Mouse (Mus musculus): Measurements from ENCODE around the gene Fermt3.
A peak's percentile ranks its signal among the peaks of the same experiment; 100 is the strongest.
"Not testable (repeated sequence)": the region's sequence is repeated elsewhere in the genome, so short reads cannot be mapped to it uniquely, and the experiment has no call there.

Gene Fermt3

DNA sequence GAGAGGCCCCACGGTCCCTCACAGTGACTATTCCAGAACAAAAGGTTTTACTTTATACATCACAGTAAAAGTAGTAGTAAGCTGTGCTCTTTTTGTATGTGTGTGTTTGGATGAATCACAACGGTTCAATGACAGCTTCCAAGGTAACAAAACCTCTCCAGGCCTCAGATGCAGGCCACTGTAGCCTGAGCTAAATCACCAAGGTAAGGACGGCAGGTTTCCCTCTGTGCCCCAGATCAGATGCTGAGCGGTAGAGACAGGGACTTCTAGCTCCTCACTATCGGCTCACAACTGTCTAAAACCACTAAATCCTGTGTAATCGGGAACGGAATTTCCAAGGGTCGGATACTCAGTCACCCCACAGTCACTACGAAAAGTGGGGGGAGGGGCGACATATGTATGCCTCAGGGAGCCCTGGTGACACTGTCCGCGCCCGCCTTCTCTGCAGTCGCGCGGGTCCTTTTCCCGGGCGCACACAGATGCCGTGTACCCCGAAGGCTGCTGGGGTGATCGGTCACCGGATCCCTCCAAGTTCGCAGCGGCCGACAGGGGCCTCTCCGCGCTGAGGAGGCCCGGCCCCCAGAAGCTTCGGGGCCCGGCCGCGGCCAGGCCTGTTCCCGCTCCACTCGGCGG lies 19.9 kb upstream of the Fermt3 start:
- peak; percentile 54 for DNase-seq (ENCODE audit: low read depth)

DNA sequence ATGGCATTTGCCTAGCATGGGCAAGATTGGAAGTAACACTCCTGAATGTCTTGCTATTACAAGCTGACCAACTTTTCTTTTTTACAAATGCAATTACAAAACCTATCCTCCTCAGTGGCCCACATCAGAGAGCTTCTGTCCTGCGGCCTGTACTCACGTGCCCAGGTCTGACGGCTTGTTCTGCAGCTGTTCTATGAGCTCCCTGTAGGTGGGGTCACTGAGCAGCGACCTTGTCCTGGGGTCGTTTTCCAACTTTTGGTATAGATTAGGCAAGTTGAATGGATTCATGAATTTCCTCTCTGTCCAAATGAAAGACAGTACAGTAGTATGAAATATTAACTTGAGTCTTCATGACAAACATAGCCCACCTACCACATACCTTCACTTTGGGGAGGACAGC lies 14.7 kb upstream of the Fermt3 start:
- no peak for DNase-seq (ENCODE audit: low read depth)

DNA sequence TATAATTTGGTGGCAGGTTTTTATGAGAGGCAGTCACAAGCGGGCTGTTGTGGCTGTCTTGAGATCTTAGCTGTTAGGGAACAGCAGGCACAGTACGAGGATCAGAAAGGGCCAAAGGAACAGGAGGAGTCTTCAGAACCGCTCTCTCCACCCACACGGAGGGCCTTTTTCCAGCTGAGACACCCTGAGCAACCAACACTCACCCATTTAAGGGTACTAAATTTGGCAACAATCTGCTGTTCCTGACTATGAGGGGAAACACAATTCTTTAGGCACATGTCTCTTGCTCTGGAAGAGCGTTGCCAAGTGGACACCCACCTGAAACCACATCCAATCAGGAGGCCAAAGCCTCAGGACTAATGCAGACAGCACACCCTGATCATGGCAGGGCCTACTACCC lies 10.3 kb upstream of the Fermt3 start:
- DNase-seq (ENCODE audit: low read depth): no peak

DNA sequence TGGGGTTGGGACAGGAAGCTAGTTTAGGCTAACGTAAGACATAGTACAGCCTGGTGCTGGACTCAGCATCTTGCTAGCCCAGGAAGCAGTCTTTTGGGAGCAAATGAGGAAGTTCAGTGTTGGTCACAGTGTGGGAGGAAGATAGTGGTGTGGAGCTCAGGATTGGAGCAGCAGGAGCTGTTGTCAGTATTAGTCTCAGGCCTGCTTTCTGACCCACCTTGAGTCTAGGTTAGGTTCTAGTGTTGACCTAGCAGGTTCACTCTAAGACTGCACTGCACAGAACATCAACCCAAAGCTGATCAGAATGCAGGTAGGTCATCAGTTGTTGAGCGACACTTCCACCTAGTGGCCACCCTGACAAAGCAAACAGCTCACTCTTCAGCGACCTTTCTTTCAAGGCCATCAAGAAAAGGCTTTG lies 964 bp upstream of the Fermt3 start:
- peak; percentile 71 for DNase-seq (ENCODE audit: low read depth)

DNA sequence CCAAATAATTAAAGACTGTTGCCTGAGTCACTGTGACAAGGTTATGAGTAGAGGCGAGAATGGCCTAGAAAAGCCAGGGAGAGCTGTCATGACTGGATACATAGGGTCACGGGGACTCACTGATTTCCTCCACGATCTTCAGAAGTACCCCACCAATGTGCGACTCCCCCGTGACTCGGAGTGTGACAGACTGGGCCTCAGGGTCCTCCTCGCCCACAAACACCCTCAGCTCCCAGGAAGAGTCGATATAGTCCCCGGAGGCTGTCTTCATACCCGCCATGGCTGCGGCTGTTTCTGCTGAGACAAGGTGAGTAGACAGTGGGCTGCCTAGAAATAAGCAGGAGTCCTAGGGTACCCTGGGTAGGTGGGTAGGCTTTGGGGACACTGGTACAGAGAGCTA lies 723 bp downstream of the Fermt3 start:
- DNase-seq (ENCODE audit: low read depth): no peak

DNA sequence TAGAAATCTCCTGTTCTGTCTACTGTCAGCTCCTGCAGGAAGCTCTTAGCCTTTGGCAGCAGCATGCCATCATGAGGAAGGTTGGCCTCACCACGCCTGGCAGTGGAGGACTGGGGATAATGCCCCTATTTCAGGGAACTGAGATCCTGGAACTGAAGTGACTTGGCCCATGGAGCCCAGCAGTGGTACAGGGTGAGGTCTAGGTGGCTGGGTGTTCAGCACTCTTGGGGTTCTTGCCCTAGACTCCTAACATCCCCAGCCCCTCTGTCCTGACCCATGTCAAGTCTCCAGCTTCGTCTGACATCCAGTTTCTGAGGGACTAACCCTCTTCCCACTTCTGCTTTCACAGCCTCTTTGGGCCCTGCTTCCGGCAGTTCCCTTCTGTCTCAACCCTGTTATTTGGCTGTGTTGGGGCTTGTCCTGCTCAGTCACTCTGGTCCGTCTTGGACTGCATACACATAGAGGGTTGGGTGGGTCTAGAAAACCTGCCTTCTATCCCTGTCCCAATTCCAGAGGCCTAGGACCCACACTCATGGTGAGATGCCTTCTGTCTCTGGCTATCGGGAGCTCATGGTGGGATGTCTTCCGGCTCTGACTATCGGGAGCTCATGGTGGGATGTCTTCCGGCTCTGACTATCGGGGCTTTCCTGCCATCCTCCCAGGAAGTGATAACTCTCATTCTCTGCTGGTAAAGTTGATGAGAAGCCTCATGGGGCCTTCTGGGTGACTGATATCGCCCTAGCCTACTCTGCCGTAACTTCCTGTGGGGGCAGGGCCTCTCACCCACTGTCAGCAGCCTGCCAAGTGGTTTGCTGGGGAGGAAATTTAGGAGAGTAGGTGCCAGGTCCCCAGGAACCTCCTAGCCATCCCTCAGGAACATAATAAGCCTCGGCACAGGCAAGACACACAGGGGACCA lies 1.5 kb downstream of the Fermt3 start:
- peak; percentile 77 for DNase-seq (ENCODE audit: low read depth)

DNA sequence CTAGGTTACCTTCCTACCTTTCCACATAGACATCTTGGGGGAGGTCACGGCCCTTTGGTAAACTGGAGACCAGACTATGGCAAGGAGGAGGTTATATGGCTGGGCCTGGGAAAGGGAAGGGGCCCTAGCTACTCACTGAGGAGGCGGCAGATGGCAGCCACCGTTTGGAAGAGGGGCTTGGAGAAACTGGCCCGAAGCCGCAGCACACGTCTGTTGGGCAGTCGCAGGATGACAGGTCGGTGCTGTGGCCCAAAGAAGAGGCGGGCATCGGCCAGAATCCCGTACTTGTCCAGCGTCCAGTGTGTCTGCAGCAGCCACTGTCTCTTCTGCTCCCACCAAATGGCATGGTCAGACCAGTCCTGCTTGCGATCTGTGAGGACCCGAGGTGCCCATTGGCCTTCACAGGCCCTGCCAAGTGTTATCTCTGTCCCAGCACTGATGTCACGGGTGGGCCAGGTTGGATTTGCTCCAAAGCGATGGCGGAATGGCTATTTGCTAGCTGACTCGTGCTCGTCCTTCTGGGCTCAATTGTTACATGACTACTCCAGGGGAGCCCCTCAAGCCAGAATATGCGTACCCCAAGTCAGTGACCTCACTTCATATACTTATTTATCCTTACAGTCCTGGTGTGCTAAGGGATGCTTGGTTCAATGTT lies 4.7 kb downstream of the Fermt3 start:
- no peak for DNase-seq (ENCODE audit: low read depth)

DNA sequence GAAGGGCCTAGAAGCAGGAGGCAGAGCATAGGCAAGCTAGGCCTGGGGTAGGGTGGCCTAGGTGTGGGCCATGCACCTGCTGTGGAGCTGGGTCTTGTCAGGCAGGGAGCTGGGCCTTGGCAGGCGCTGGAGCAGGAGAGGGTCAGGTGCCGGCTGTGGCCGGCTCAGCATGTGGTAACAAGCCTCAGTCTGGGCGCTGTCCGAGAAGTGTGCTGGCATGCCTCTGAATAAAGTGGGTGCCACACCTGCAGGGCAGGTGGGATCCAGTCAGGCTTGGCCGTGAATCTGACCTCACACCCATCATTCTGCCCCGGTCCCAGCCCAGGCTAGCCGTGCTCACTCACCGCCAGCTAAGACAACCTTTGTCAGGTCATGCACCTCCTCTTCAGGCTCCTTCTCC lies 5.3 kb downstream of the Fermt3 start:
- DNase-seq (ENCODE audit: low read depth): no peak

DNA sequence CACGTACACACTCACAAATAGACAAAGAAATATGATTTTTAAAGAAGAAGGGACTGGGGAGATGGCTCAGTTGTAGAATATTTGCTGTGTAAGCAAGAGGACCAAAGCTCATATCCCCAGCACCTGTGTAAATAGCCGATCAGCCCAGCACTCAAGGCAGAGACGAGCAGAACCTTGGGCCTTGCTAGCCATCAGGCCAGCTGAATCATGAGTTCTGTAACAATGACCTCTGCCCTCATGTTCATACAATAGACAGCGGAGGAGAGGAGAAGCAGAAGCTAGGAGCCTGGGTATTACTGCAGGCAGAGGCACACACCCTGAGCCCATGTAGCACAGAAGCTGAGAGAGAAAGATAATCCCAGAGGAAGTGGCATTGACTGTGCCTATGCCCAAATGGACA lies 6.8 kb downstream of the Fermt3 start:
- DNase-seq (ENCODE audit: low read depth): no peak

DNA sequence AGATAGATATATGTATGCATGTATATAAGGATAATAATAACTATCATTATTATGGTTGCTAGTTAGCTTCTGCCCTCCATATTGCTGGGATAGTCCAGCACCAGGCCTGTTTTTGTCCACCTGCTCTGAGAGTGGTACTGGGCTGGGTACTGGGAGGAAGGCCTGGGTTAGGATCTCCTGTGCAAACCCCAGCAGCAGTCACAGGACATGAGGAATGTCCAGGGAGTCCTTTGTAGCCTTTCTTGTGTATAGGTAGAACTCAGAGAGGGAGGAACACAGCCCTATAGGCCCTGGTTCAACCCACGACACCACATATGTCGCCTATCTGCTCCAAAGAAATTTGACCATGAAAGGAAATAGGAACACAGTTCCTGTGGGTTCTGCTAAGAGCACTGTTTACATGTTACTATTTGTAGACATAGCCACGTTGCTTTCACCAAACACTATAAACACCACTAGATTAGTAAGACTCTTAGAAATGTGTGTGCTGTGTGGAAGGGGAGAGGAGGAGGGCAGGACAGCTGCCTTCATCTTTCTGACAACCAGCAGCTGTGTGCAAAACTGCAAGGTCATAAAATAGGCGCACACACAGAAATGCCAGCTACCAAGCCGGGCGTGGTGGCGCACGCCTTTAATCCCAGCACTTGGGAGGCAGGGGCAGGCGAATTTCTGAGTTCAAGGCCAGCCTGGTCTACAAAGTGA lies 12.2 kb downstream of the Fermt3 start:
- DNase-seq (ENCODE audit: low read depth): no peak

DNA sequence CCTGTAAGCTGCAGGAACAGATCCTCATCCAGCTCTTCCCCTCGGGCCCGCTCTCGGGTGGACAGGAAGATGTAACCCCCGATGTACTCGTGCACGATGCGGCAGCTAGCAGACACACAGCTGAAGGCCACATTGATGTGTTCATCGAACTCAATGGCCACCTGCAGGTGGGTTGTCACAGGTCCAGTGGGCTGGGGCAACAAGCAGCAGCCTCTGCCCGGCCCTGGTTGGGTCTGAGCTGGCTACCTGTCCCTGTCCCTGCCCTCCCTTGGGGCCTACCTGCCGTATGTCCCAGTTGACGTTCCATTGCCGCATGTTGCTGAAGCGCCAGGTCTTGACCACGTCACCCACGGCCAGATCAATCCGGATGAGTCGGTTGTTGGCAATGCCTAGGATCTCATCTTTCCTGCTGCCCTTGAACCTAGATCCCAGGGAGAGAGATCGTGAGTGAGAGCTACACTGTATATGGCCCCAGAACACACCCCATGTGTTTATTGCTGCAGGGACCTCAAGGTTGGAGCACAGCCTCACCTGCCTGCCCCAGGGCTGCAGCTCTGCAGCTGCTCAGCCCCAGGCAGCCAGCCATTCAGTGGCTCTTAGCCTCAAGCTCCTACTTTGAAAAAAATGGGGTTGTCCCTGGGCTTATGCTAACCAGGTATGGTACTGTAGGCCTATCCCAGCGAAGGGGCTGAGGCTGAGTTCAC lies 19.8 kb downstream of the Fermt3 start:
- DNase-seq (ENCODE audit: low read depth): no peak

DNA sequence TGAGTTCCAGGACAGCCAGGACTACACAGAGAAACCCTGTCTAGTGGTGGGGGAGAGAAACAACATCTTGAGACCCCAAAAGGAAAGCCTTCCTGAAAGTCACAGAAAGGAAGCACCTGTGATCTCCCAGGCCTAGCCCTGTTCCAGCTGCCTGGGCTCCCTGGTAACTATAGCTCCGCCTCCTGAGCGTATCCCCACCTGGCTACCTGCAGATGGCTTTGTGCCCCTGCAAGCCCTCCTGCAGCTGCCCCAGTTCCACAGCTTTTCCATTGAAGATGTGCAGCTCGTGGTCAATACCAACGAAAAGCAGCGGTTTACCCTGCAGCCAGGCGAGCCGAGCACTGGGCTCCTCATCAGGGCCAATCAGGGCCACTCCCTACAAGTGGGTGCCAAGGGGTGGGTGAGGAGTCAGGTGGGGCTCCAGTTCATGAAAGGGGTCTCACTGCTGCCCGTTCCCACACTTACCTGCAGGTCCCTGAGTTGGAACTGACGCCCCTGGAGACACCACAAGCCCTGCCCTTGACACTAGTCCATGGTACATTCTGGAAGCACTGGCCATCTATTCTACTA lies 21.5 kb downstream of the Fermt3 start:
- DNase-seq (ENCODE audit: low read depth): no peak

DNA sequence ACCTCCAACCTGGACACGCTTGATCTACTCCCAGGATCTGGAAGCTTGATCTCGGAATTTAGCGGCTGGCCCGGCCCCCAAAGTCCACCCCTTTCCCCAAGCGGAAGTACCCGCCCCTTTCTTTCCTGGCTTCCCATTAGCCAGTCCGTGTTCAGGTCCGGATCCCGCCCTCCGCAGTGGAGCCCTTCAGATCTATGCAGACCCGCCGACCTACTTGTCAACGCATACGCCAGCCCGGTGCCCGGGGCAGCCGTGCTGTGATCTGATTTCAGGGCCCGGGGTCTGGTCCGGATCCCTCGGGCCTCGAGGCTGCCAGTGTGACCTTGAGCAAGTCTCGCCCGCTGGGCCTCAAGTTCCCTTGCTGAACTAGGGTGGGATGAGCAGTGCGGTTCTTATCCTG lies 23.3 kb downstream of the Fermt3 start, which contains the start of the genes Nudt22 and Trpt1:
TSS of gene Nudt22 (minus strand) at position 112 of the 400 bp plus-strand sequence.
TSS of gene Trpt1 (plus strand) at position 126 of the 400 bp plus-strand sequence.
- DNase-seq (ENCODE audit: low read depth): peak; percentile 81

DNA sequence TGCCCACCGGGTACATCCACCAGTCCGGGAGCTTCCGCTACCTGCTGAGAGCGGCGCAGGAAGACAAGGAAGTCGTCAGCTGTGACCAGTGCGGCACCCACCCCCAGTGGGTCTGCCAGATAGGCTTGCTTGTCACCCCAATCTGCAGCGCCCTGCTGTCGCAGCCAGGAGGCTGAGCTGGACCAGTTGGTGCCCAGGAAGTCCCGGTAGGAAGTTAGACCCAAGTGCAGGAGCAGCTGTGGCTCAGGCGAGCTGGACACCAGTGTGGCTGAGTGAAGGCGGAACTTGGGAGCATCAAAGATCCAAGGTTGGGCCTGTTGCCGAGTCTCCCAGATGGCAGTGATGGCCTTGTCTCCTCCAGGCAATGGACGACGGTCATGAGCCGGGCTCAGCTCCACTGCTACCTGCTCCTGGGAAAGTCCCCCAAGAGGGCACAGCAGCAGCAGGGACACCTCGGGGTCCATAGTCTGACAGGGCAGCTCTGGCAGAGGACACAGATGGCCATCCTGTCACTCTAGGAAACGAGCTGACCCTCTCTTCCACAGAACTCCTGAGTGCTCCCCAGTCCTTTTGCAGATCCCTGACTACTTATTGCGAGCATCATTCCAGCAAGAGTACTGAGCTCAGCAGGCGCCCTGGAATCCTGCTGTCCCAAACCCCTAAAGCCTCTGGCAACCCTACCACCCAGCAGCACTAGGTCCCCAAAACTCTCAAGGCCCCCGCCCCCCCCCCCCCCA lies 23.8 kb downstream of the Fermt3 start:
- no peak for DNase-seq (ENCODE audit: low read depth)

DNA sequence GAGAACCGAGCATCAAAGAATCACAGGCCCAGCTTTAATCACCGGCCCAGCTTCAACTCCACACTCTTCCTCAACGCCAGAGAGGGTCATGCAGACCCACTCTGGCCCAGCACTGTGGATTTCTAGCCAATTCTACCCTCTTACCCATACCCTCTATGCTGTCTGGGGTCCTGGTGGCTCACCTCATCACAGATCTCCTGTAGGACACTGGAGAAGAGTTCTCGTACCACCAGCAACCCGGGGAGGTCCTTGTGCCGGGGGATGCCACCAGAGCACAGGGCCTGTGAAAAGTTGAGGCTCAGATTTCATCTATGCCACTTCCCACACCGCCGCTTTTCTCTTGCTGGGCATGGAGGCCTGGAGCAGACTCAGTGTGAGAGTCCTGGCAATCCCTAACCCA lies 24.8 kb downstream of the Fermt3 start:
- DNase-seq (ENCODE audit: low read depth): no peak

DNA sequence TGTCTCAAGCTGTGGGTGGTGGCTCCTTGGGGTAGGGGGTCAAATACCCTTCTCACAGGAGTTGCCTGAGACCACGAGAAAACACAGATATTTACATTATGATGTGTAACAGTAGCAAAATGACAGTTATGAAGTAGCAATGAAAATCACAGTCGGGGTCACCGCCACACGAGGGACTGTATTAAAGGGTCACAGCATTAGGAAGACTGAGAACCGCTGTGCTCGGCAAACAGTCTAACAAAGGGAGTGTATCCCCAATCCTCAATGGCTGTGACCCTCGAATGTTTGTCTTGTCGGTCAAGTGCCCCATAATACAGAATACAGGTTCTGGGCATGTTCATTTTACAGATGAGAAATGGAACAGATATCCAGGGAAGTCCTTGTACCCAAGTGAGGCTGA lies 25.3 kb downstream of the Fermt3 start:
- no peak for DNase-seq (ENCODE audit: low read depth)

DNA sequence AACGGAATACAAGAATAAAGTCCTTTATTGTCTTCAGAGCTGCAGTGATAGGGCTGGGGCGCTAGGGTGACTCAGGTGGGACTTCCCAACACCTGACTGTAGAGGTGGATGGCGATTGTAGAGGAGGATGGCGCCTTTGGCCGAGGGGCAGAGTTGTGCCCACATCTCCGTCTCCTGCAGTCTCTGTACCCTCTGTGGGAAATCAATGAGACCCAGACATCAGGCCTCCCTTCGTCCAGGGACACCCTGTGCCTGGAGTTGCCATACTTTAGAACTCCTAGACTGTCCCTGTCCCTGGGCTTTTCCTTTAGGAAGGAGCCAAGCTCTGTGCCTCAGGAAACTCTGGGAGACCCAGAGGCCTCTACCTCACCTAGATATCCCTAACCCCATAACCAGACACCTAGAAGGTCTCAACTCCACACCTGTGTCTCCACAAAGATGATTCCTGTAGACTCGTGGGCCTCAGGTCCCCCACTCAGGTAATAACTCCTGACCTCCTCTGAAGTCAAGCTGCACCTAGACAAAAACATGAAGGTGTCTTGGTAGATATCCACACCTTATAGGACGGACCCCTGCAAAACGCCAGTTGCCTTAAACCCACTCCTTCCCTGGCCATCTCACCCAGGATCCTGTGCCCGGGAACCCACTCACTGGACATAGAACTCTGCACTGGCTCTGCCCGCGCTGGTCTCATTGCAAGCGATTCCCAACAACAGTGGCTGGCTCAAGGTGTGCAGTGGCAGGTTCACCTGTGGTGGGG lies 26.1 kb downstream of the Fermt3 start:
- no peak for DNase-seq (ENCODE audit: low read depth)

DNA sequence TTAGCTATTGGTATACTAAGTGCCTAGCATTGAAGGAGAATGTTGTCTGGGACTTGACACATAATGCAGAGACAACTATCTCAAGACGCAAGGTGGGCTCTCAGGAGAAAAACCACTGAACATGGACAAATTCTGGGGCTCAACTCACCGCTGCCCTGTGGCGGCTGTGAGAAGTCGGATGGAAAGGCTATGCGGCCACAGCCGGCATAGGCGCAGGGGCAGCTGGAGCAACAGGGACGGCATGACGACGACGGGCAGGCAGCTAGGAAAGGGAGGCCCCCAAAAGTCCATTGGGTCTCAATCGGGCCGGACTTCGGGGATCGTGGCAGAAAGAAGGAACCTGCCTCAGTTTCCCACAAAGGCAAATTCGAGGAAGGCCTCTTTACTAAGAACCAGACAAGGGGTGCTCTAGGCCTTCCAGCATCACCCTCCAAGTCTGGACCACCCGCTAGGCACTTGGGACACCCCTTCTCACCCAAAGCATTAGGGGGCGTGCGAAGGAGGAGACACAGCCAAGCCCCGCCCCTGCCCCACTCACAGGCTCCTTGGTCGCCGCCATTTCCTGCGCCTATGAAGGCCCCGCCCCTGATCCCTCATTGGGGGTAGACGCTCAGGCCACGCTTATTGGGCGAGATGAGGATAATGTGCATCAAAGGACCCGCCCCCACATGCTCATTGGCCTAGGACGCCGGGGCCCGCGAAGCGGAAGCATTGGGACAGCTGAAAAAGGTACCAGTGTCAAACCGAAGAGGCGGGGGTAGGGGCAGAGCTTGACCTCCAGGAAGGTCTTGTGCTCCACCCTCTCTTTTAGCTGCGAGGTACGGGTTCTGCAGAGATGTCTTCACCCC lies 27.0 kb downstream of the Fermt3 start, which contains the start of gene Dnajc4:
TSS of gene Dnajc4 (minus strand) at position 562 of the 848 bp plus-strand sequence.
- peak; percentile 98 for DNase-seq (ENCODE audit: low read depth)

DNA sequence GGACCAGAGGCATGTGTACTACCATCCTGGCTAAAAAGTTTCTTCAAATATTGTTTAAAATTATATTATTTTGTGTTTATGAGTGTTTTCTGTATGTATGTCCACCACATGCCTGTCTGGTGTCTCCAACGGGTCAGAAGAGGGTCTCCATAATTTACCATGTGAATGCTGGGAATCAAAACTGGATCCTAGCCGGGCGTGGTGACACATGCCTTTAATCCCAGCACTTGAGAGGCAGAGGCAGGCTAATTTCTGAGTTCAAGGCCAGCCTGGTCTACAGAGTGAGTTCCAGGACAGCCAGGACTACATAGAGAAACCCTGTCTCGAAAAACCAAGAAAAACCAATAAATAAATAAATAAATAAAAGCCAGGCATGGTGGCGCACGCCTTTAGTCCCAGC lies 28.1 kb downstream of the Fermt3 start:
- DNase-seq (ENCODE audit: low read depth): not testable (repeated sequence)

Measured in c-Kit-positive CD71-positive TER-119-negative erythroid progenitor cells, embryonic 14.5 days (primary cell).